Mouse (Mus musculus): ENCODE data around the gene Bmp3.
A peak's percentile ranks its signal among the peaks of the same experiment; 100 is the strongest.

Gene Bmp3

DNA sequence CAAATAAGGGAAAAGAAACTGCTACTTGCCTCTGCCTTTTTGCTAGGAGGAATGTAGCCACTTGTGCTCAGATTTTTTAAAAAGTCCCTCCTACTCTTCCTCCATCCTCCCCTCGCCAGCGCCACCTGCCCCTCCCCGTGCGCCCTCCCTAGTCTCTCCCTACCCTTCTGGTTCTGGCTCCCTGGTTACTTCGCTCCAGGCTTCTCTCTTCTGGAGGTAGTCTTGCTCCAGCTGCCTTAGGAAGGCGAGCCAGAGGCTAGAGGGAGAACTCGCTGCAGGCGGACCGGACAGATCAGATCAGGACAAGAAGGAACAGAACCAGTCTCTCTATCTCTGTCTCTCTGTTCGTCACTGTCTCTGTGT lies at the start of gene Bmp3:
Gene Bmp3 (plus strand): TSS at position 152 of the 363 bp plus-strand sequence.
- no peak for DNase-seq (ENCODE audit: low read depth, low spot score)

- no peak for DNase-seq (ENCODE audit: low read depth, low spot score)
Observed at GRCm38 (mm10) chr5:98804761-98805160, 49.5 kb upstream of the Bmp3 start.

- no peak for DNase-seq (ENCODE audit: low read depth, low spot score)
Observed at GRCm38 (mm10) chr5:98806492-98806891, 47.7 kb upstream of the Bmp3 start.

DNA sequence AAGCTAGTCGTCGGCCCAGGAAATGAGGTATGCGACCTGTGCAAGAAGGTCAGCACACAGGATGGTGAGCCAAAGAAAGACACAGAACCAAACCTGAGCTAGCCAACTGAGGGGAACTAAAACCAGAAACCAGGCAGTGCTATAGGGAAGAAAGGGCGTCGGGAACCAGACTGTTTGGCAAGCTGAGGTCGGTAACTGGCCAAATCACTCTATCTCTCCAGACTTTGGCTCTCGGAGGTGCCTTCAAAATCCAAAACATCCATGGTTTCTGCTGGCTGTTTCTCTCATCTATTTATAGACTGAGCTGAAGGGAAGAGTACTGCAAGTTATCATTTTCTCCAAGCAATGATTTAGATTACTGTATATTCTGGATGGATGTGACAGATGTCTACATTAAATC lies 47.2 kb upstream of the Bmp3 start:
- DNase-seq (ENCODE audit: low read depth, low spot score), result no peak

DNA sequence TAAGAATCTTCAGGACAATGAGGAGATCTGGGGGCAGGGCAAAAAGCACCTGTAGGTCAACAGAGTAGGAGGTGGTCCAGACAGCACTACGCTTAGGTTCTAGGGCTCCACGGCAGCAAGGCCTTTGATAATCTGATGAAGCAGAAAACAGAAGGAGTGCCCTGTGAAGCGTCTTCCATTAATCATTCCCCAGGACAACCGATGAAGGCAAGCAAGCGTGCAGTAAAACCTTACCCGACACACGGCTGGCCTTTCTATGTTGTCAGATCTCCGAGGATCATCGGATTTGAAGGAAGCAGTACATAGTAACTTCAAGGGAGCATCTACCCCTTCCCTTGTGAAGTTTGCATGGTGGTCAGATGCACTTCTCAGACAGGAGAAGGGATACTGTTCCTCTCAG lies 46.3 kb upstream of the Bmp3 start:
- DNase-seq (ENCODE audit: low read depth, low spot score), result no peak

DNA sequence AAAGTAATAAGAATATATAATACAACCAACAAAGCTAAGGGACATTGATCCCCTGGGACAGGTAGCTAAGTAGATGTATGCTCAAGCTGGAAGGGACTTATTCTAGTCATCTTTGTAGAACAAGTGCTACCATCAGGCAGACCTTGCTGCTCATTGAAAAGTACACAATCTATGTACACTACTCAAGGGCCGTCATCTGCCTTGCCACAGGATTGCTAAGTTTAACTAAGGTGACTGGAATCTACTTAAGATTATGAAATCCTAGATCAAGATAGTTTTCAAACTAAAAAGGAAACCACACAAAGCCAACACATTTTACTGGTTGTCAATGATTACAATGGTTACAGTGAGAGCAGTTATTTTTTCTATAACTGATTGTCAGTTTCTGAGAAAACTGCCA lies 41.8 kb upstream of the Bmp3 start:
- DNase-seq (ENCODE audit: low read depth, low spot score), result no peak

- no peak for DNase-seq (ENCODE audit: low read depth, low spot score)
Observed at GRCm38 (mm10) chr5:98815269-98815668, 38.9 kb upstream of the Bmp3 start.

GRCm38 (mm10) chr5:98833760-98834159 lies 20.5 kb upstream of the Bmp3 start:
- DNase-seq (ENCODE audit: low read depth, low spot score), result no peak

- DNase-seq (ENCODE audit: low read depth, low spot score), result no peak
Observed at GRCm38 (mm10) chr5:98834300-98834699, 19.9 kb upstream of the Bmp3 start.

- no peak for DNase-seq (ENCODE audit: low read depth, low spot score)
Observed at GRCm38 (mm10) chr5:98842600-98843310, 11.5 kb upstream of the Bmp3 start.

DNA sequence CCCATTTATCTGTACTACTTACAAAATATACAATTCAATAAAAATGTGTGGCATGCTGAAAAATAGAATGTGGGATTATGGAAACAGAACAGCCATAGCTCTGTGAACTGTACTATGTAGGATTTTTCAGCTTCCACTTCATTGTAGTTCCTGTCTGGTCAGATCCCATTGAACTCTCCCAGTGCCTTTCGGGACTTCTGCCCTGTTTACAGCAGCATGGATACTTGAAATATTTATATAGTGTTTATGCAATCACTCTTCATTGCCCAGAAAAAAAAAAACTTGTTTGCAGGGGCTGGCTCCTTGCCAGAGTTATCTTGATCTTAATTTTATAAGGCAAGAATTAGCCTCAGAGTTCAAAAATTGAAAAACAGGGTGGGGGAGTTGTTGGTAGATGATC lies 9.6 kb upstream of the Bmp3 start:
- DNase-seq (ENCODE audit: low read depth, low spot score), result no peak

DNA sequence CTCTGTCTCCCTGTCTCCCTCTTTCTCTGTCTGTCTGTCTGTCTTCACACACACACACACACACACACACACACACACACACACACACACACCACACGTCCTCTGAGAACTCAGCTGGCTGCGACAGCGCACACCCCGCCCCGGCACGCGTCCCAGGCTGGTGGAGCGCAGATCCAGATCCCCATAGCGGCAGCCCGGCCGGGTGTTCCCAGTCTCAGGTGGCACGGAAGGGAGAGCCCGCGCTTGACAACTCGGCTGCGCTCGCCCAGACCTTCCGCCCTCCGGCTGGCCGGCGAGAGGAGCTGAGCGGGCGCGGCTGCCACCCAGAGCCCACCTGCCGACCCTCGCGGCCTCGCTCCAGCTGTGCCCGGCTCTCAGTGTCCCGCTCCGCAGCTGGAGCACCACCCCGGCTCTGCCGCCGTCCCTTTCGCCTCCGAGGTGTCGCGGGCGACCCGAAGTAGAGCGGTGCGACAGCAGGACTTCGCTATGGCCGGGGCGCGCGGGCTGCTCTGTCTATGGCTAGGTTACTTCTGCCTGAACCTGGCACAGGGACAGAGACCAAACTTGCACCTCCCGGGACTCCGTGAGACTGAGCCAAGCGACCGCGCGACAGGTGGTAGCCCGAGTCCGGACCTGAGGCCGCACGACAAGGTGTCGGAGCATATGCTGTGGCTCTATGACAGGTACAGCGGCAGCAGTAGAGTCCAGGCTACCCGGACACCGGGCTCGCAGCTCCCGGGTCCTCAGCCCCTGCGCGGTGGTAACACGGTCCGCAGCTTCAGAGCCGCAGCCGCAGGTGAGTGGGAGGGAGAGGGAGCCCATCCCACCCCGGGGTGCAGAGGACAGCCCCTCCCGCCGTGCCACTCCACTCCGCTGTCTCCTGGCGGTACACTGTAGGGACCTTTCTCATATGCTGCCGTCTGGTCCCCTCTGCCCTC lies 681 bp downstream of the Bmp3 start:
- DNase-seq (ENCODE audit: low read depth, low spot score), result no peak

- DNase-seq (ENCODE audit: low read depth, low spot score), result no peak
Observed at GRCm38 (mm10) chr5:98855741-98856140, 1.5 kb downstream of the Bmp3 start.

DNA sequence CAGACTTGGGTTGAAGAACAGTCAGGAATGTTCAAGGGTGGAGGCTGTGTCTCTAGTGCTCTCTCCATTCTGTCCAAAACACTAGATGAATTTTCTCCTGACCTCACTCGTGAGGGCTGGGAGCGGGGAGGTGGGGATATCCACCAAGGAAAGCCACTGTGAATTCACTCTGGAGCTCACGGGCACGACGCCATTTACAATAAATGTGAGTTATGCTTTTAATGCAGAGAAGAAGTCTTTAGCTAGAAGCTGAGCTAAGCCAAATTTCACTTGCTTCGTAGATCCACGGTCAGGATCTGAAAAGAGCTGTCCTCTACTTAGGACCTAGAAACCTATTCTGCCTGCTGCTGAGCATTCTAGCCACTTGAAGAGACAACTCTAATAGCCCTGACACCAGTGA lies 2.1 kb downstream of the Bmp3 start:
- no peak for DNase-seq (ENCODE audit: low read depth, low spot score)

GRCm38 (mm10) chr5:98863891-98864290 lies 9.7 kb downstream of the Bmp3 start:
- DNase-seq (ENCODE audit: low read depth, low spot score), result peak; percentile 48

- no peak for DNase-seq (ENCODE audit: low read depth, low spot score)
Observed at GRCm38 (mm10) chr5:98865146-98865545, 10.9 kb downstream of the Bmp3 start.

- DNase-seq (ENCODE audit: low read depth, low spot score), result no peak
Observed at GRCm38 (mm10) chr5:98876056-98876455, 21.8 kb downstream of the Bmp3 start.

GRCm38 (mm10) chr5:98878891-98879290 lies 24.7 kb downstream of the Bmp3 start:
- no peak for DNase-seq (ENCODE audit: low read depth, low spot score)

- no peak for DNase-seq (ENCODE audit: low read depth, low spot score)
Observed at GRCm38 (mm10) chr5:98882096-98882495, 27.9 kb downstream of the Bmp3 start.

DNA sequence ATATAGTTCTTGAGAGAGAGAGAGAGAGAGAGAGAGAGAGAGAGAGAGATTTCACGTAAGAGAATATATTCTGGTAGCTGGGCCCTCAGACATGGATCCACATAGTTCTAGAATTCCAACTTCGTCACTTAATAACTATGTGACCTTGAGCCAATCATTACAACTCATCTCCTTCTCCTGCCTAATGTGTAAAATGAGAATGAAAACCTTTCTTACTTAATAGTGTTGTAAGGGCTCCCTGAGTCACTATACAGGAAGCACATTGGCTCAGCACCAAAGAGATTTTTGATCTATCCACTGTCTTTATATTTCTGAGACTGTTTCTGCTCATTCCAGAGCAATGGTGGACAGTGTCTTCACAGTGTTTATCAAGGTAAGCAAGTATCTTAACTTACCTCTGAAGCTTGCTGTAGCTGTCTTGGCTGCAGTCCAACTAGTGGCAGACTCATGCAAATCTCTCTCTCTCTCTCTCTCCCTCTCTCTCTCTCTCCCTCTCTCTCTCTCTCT lies 36.4 kb downstream of the Bmp3 start:
- no peak for DNase-seq (ENCODE audit: low read depth, low spot score)

- DNase-seq (ENCODE audit: low read depth, low spot score), result no peak
Observed at GRCm38 (mm10) chr5:98894281-98894680, 40.1 kb downstream of the Bmp3 start.

- no peak for DNase-seq (ENCODE audit: low read depth, low spot score)
Observed at GRCm38 (mm10) chr5:98897946-98898345, 43.7 kb downstream of the Bmp3 start.

DNA sequence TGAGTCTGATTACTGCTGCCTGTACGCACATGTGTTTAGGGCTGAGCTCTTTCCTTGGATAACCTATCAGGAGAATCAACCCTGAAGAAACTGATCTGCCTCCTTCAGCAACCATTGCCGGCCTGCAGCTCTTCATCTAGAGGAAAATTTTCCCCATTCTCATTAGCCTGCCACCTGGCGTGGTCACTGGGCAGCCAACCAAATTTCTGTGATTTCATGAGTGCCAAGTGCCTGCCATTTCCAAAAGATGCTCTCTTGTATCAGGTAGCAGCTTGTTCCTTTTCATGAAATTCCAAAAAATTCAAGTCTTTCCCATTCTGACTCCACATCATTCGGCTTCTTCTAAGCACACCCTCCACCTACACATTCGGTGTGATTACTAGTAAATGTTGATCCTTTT lies 46.7 kb downstream of the Bmp3 start:
- no peak for DNase-seq (ENCODE audit: low read depth, low spot score)

All from embryo, embryonic 11.5 days (tissue).